Mouse (Mus musculus): ENCODE results near the gene Fignl1.

DNA sequence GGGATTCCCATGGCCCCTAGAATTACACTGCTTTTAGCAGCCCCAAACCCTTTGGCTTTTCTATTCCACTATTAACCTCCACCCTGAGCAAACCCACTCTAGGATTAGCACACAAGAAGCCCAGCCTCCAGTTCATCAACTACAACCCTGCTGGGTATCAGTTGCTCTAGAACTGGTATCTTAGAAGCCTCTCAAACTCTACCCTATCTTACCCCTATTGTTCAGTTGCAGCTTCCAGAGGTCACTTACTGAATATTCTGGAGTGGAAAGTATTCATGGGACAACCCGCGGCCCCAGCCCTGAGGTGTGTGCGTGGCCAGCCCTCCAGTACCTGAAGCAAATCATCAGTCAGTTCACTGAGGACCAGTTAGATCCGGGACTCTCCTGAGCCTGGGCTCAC lies 34.4 kb downstream of the Fignl1 start:
- no peak for TF ChIP-seq CTCF (IDR thresholded peaks at IDR 0.05; ENCODE audit: control insufficient read depth, insufficient read depth, low read length)
- TF ChIP-seq POLR2A (IDR thresholded peaks at IDR 0.05; ENCODE audit: borderline replicate concordance, control insufficient read depth, low read depth, low read length): no peak
